In the genomic region with DNA sequence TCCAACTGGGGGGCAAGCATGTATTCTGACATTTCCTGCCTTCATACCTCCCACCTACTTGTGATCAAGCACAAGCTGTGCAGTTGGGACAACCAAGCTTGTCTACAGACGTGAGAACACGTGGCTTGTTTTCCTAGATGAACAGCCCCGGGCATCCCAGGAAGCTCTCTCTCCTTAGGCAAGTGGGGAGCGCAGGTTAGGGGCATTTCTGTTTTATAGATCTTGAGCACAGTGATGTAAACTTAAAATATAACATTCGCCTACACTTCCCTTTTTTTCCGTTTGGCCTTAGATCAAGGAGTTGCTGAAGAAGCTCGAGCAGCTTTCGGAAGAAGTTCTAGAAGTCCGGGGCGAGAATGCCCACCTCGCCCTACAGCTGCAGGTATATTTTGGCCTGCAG, we compare ENCODE assay signal across 27 mouse cellular contexts. TPM values are rescaled to one million over a fixed set of nuclear protein-coding genes. Genes with fewer than 3 reads are reported as not detected.
A peak's percentile ranks its signal among the peaks of the same experiment; 100 is the strongest.
DNase-seq lines count a peak whose midpoint lies in the region; ATAC-seq and TF ChIP-seq lines count a peak whose summit lies in the region.
"Had no signal": no experiment of that assay in that cellular context is flagged by ENCODE, and none has a peak within 500 bp of the region (broad histone marks: within the 10 kb centered on the region; RNA-seq: fewer than 3 reads in every experiment).

No protein-coding gene starts in this region.

- H3K4me3 ChIP-seq in E14TG2a.4 (replicated peaks; ENCODE audit: low read length), result peak overlapping the region; percentile 44; the same call in 1 of the 2 replicates
- no peak overlapping the region for H3K4me3 ChIP-seq in forebrain, postnatal 0 days (ENCODE audit: low read depth, low read length)
- H3K4me3 ChIP-seq in hindbrain, embryonic 13.5 days, result no peak overlapping the region
- H3K4me3 ChIP-seq: forebrain, embryonic 10.5 days; forebrain, embryonic 13.5 days; heart, embryonic 12.5 days; heart, embryonic 15.5 days; hindbrain, embryonic 15.5 days had no signal

- H3K4me2 ChIP-seq in forebrain, postnatal 0 days (ENCODE audit: low read depth), result no peak overlapping the region
- no peak overlapping the region for H3K4me2 ChIP-seq in hindbrain, embryonic 13.5 days
- H3K4me2 ChIP-seq: forebrain, embryonic 13.5 days; heart, embryonic 12.5 days; heart, embryonic 15.5 days; hindbrain, embryonic 15.5 days had no signal

- DNase-seq in A20 (ENCODE audit: low read depth, low spot score), result peak; percentile 33
- peak; percentile 32 for DNase-seq in brain, adult 2 months (ENCODE audit: low read depth, low spot score)
- DNase-seq in forebrain, postnatal 0 days, result no peak
- no peak for DNase-seq in heart, adult 11 months
- DNase-seq: adrenal gland, postnatal 10 days; adrenal gland, postnatal 36 days; cerebellum, adult 11-12 months; cerebellum, adult 8-10 months; cerebellum, postnatal 10 days; cerebellum, postnatal 36 days; gastrocnemius, postnatal 10 days; gastrocnemius, postnatal 36 days; heart, adult 18-20 months; heart, postnatal 10 days; heart, postnatal 36 days; kidney, adult 2 months had no signal

- H3K27ac ChIP-seq in forebrain, postnatal 0 days (ENCODE audit: low read depth, low read length), result no peak overlapping the region
- H3K27ac ChIP-seq in hindbrain, embryonic 13.5 days, result no peak overlapping the region
- H3K27ac ChIP-seq: forebrain, embryonic 10.5 days; forebrain, embryonic 13.5 days; heart, embryonic 15.5 days; hindbrain, embryonic 15.5 days had no signal

- H3K4me1 ChIP-seq in E14TG2a.4 (replicated peaks; ENCODE audit: low read depth, low read length), result peaks cover 72% of the 10 kb centered on the region
- no peaks in the 10 kb centered on the region for H3K4me1 ChIP-seq in forebrain, postnatal 0 days (ENCODE audit: insufficient read depth)
- peaks cover 9% of the 10 kb centered on the region; the same call in 1 of the 2 replicates for H3K4me1 ChIP-seq in hindbrain, embryonic 13.5 days (replicated peaks)
- H3K4me1 ChIP-seq: hindbrain, embryonic 15.5 days had no signal

- H3K27me3 ChIP-seq in E14TG2a.4 (ENCODE audit: insufficient read depth, low read length), result peaks cover 29% of the 10 kb centered on the region
- no peaks in the 10 kb centered on the region; the same call in 1 of the 2 replicates for H3K27me3 ChIP-seq in forebrain, postnatal 0 days (ENCODE audit: insufficient read depth, low read length)
- H3K27me3 ChIP-seq in hindbrain, embryonic 13.5 days, result peaks cover 17% of the 10 kb centered on the region

- no peaks in the 10 kb centered on the region for H3K36me3 ChIP-seq in E14TG2a.4 (ENCODE audit: insufficient read depth, low read length)
- H3K36me3 ChIP-seq in forebrain, postnatal 0 days (ENCODE audit: insufficient read depth), result no peaks in the 10 kb centered on the region
- no peaks in the 10 kb centered on the region for H3K36me3 ChIP-seq in hindbrain, embryonic 13.5 days
- H3K36me3 ChIP-seq: forebrain, embryonic 10.5 days; G1E; heart, embryonic 12.5 days; heart, embryonic 15.5 days; hindbrain, embryonic 15.5 days had no signal

- no peak overlapping the region for H3K9ac ChIP-seq in forebrain, postnatal 0 days
- H3K9ac ChIP-seq in hindbrain, embryonic 13.5 days, result no peak overlapping the region
- H3K9ac ChIP-seq: forebrain, embryonic 13.5 days; heart, embryonic 12.5 days; heart, embryonic 15.5 days; hindbrain, embryonic 15.5 days had no signal

- ATAC-seq in forebrain, postnatal 0 days, result no peak
- ATAC-seq in hindbrain, embryonic 13.5 days (ENCODE audit: low FRiP score), result no peak
- ATAC-seq: activated CD4-positive, CD25-positive, alpha-beta regulatory T cell, adult 4 months; forebrain, embryonic 13.5 days; forebrain, embryonic 16.5 days; intestine, postnatal 0 days had no signal

- TF ChIP-seq CTCF in E14TG2a.4 (conservative IDR thresholded peaks at IDR 0.05; ENCODE audit: low read length), result no peak
- no peak for TF ChIP-seq CTCF in forebrain, postnatal 0 days (IDR thresholded peaks at IDR 0.05; ENCODE audit: low read depth)

- WGBS in forebrain, postnatal 0 days, result 87% methylated on average over 11 of the region's 11 CpGs
- WGBS in hindbrain, embryonic 13.5 days, result 87% methylated on average over 11 of the region's 11 CpGs

- H3K9me3 ChIP-seq in E14TG2a.4 (ENCODE audit: low read length), result no peaks in the 10 kb centered on the region
- no peaks in the 10 kb centered on the region for H3K9me3 ChIP-seq in forebrain, postnatal 0 days (ENCODE audit: low read length)
- no peaks in the 10 kb centered on the region for H3K9me3 ChIP-seq in hindbrain, embryonic 13.5 days
- H3K9me3 ChIP-seq: forebrain, embryonic 10.5 days; forebrain, embryonic 13.5 days; G1E; heart, embryonic 12.5 days; heart, embryonic 15.5 days; hindbrain, embryonic 15.5 days had no signal

RNA-seq across cellular contexts. Expression of gene Pias3, which starts 7.3 kb away (rescaled TPM):
- 25.0 and 29.8 TPM in 2 replicates for total RNA-seq in forebrain, postnatal 0 days (2014; rRNA removed)
- polyA plus RNA-seq in forebrain, postnatal 0 days (2015; fragmentation: Nextera tagmentation; extraction: Ambion mirVana), result 26.4 and 32.9 TPM in 2 replicates
- polyA plus RNA-seq in hindbrain, embryonic 13.5 days (2015; fragmentation: Nextera tagmentation; extraction: Ambion mirVana), result 33.7 and 33.8 TPM in 2 replicates

RNA-seq across cellular contexts. Expression of gene Ankrd35, which starts 18.9 kb away (rescaled TPM):
- 4.6 and 7.1 TPM in 2 replicates for total RNA-seq in forebrain, postnatal 0 days (2014; rRNA removed)
- polyA plus RNA-seq in forebrain, postnatal 0 days (2015; fragmentation: Nextera tagmentation; extraction: Ambion mirVana), result 2.9 and 4.7 TPM in 2 replicates
- polyA plus RNA-seq in hindbrain, embryonic 13.5 days (2015; fragmentation: Nextera tagmentation; extraction: Ambion mirVana), result 0.84 and 0.89 TPM in 2 replicates
- total RNA-seq: G1E had no signal
- polyA plus RNA-seq: G1E had no signal

RNA-seq across cellular contexts. Expression of gene Nudt17, which starts 19.5 kb away (rescaled TPM):
- total RNA-seq in forebrain, postnatal 0 days (2014; rRNA removed), result 5.6 and 8.4 TPM in 2 replicates
- polyA plus RNA-seq in forebrain, postnatal 0 days (2015; fragmentation: Nextera tagmentation; extraction: Ambion mirVana), result 11.0 and 11.7 TPM in 2 replicates
- polyA plus RNA-seq in hindbrain, embryonic 13.5 days (2015; fragmentation: Nextera tagmentation; extraction: Ambion mirVana), result 14.0 and 19.2 TPM in 2 replicates

RNA-seq across cellular contexts. Expression of gene Polr3c, which starts 38.6 kb away (rescaled TPM):
- total RNA-seq in forebrain, postnatal 0 days (2014; rRNA removed), result 13.2 and 15.6 TPM in 2 replicates
- polyA plus RNA-seq in forebrain, postnatal 0 days (2015; fragmentation: Nextera tagmentation; extraction: Ambion mirVana), result 19.5 and 28.4 TPM in 2 replicates
- 32.5 and 36.4 TPM in 2 replicates for polyA plus RNA-seq in hindbrain, embryonic 13.5 days (2015; fragmentation: Nextera tagmentation; extraction: Ambion mirVana)

RNA-seq across cellular contexts. Expression of gene Rnf115, which starts 38.6 kb away (rescaled TPM):
- total RNA-seq in forebrain, postnatal 0 days (2014; rRNA removed), result 43.7 and 52.6 TPM in 2 replicates
- 58.2 and 63.6 TPM in 2 replicates for polyA plus RNA-seq in forebrain, postnatal 0 days (2015; fragmentation: Nextera tagmentation; extraction: Ambion mirVana)
- polyA plus RNA-seq in hindbrain, embryonic 13.5 days (2015; fragmentation: Nextera tagmentation; extraction: Ambion mirVana), result 70.3 and 72.4 TPM in 2 replicates

Comparison
In these comparisons a context has a peak if more than half of its experiments do, and no peak if none do; other contexts are left out.
1. DNase-seq: peak in A20 (single experiment) and brain, adult 2 months (single experiment); none in forebrain, postnatal 0 days (single experiment) and heart, adult 11 months (single experiment).